Mouse (Mus musculus): ENCODE results near the gene Dhx32. TPM values are rescaled to one million over a fixed set of nuclear protein-coding genes. Genes with fewer than 3 reads are reported as not detected.
A peak's percentile ranks its signal among the peaks of the same experiment; 100 is the strongest.

Dhx32 gene
- polyA plus RNA-seq, 2 experiments = 6.8 to 10.6 TPM

DNA sequence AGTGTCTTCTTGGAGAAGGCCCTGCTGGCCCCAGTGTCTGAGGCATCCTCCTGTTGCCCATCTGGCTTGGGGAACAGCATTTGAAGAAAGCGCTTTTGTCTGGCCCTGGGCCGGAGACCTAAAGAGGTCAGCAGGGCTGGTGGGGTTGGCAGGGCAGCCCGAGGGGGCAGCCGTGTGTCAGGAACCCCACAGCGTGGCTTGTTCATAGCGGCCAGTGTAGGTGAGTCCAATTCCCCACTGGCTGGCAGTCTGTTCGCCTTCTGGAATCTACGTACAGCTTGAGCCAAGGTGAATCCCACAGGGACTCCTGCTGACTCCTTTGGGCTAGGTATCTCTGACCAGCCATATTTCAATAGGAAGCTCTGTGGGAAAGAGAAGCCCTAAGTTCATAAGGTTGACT, 103.8 kb downstream of the Dhx32 start:
- Histone ChIP-seq H3K4me2 (ENCODE audit: low read depth) (no peak overlapping the region), H3K9me3 (ENCODE audit: control insufficient read depth, low read length) (no peaks in the 10 kb centered on the region), H3K36me3 (replicated peaks; ENCODE audit: control insufficient read depth, insufficient read depth, low read depth) (no peaks in the 10 kb centered on the region), H3K27me3 (ENCODE audit: control insufficient read depth, insufficient read depth, low read length) (no peaks in the 10 kb centered on the region), H3K4me1 (replicated peaks; ENCODE audit: control insufficient read depth in 2 of 2, insufficient read depth in 2 of 2, low read length in 1 of 2) (no peaks in the 10 kb centered on the region), H3K27ac (no peak overlapping the region), H3K4me3 (ENCODE audit: insufficient read depth in 1 of 2, low read depth in 2 of 2, low read length in 2 of 2) (no peak overlapping the region), H3K9ac (replicated peaks) (no peak overlapping the region)
- TF ChIP-seq CTCF (IDR thresholded peaks at IDR 0.05; ENCODE audit: low read depth) = no peak
- TF ChIP-seq EP300 (IDR thresholded peaks at IDR 0.05; ENCODE audit: low read depth) = no peak
- DNase-seq (ENCODE audit: low read depth in 3 of 3, low spot score in 3 of 3) (no peak), ATAC-seq (ENCODE audit: insufficient read depth) (no peak)
- 85% methylated on average over 8 of the region's 8 CpGs for WGBS (ENCODE audit: insufficient replicate concordance)

DNA sequence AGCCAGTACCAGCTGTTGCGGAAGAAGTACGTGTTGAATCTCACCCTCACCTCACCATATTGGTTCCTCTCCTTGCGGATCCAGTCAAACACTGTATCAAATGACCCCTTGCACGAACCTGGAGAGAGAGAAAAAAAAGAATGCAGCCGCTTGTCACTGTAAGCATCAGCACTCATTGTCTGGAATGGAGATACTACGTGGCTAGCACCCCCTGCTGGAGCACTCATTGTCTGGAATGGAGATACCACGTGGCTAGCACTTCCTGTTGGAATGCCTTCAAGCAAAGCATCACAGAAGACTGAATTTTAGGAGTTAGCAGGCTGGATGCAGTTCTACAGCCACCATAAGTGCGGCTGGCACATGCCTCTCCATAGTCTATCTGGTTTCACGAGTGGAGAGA, 106.5 kb downstream of the Dhx32 start:
- no peak overlapping the region for H3K9ac ChIP-seq (replicated peaks)
- H3K27ac ChIP-seq = no peak overlapping the region
- ATAC-seq (ENCODE audit: insufficient read depth) (no peak), DNase-seq (ENCODE audit: low read depth in 3 of 3, low spot score in 3 of 3) (no peak)
- peaks cover 16% of the 10 kb centered on the region for H3K36me3 ChIP-seq (replicated peaks; ENCODE audit: control insufficient read depth, insufficient read depth, low read depth)
- H3K9me3 ChIP-seq (ENCODE audit: control insufficient read depth, low read length) = no peaks in the 10 kb centered on the region
- TF ChIP-seq CTCF (IDR thresholded peaks at IDR 0.05; ENCODE audit: low read depth) = peak; percentile 51
- TF ChIP-seq EP300 (IDR thresholded peaks at IDR 0.05; ENCODE audit: low read depth) = no peak
- WGBS (ENCODE audit: insufficient replicate concordance) = 64% methylated on average over 9 of the region's 9 CpGs
- no peaks in the 10 kb centered on the region for H3K27me3 ChIP-seq (ENCODE audit: control insufficient read depth, insufficient read depth, low read length)
- no peak overlapping the region for H3K4me3 ChIP-seq (ENCODE audit: insufficient read depth in 1 of 2, low read depth in 2 of 2, low read length in 2 of 2)
- H3K4me2 ChIP-seq (ENCODE audit: low read depth) = no peak overlapping the region
- no peaks in the 10 kb centered on the region for H3K4me1 ChIP-seq (replicated peaks; ENCODE audit: control insufficient read depth in 2 of 2, insufficient read depth in 2 of 2, low read length in 1 of 2)

Other genes starting within 250 kb of the Dhx32 start
- not detected in 2 replicates for gene Tex36, start 180.6 kb downstream of the Dhx32 start, polyA plus RNA-seq (2012; rRNA removed)
- not detected in 2 replicates for gene Tex36, start 180.6 kb downstream of the Dhx32 start, polyA plus RNA-seq (2014; fragmentation: Nextera tagmentation; extraction: Ambion mirVana)
- gene Edrf1, start 145.2 kb downstream of the Dhx32 start, polyA plus RNA-seq (2012; rRNA removed) = 6.2 and 9.8 TPM in 2 replicates
- 8.7 and 12.9 TPM in 2 replicates for gene Edrf1, start 145.2 kb downstream of the Dhx32 start, polyA plus RNA-seq (2014; fragmentation: Nextera tagmentation; extraction: Ambion mirVana)
- gene Mmp21, start 102.7 kb downstream of the Dhx32 start, polyA plus RNA-seq (2012; rRNA removed) = 0.04 and 0.08 TPM in 2 replicates
- not detected in 2 replicates for gene Mmp21, start 102.7 kb downstream of the Dhx32 start, polyA plus RNA-seq (2014; fragmentation: Nextera tagmentation; extraction: Ambion mirVana)
- 35.0 and 55.4 TPM in 2 replicates for gene Bccip, start 73.4 kb downstream of the Dhx32 start, polyA plus RNA-seq (2012; rRNA removed)
- gene Bccip, start 73.4 kb downstream of the Dhx32 start, polyA plus RNA-seq (2014; fragmentation: Nextera tagmentation; extraction: Ambion mirVana) = 78.5 and 87.7 TPM in 2 replicates
- gene Uros, start 72.7 kb downstream of the Dhx32 start, polyA plus RNA-seq (2012; rRNA removed) = 162 and 175 TPM in 2 replicates
- gene Uros, start 72.7 kb downstream of the Dhx32 start, polyA plus RNA-seq (2014; fragmentation: Nextera tagmentation; extraction: Ambion mirVana) = 184 and 195 TPM in 2 replicates
- gene Fank1, start 5.9 kb downstream of the Dhx32 start, polyA plus RNA-seq (2012; rRNA removed) = 0.04 and 0.05 TPM in 2 replicates
- gene Fank1, start 5.9 kb downstream of the Dhx32 start, polyA plus RNA-seq (2014; fragmentation: Nextera tagmentation; extraction: Ambion mirVana) = 0.11 TPM in 1 of 2 replicates, not detected in the other

Measured in liver, embryonic 14.5 days (tissue).